Mouse (Mus musculus) myocyte (in vitro differentiated cells): ENCODE measurements around the gene Tmem108. TPM values are rescaled to one million over a fixed set of nuclear protein-coding genes. Genes with fewer than 3 reads are reported as not detected.

Experiments used
- H3K27me3 ChIP-seq: one replicate; pipeline ENCODE4 v1.6.1; 2011; ENCODE audit not compliant: control insufficient read depth, insufficient read depth, insufficient read length
- H3K36me3 ChIP-seq: one replicate; pipeline ENCODE4 v1.6.1; 2011; ENCODE audit not compliant: control insufficient read depth, insufficient read depth
- H3K4me2 ChIP-seq: one replicate; pipeline ENCODE4 v1.6.1; 2011; ENCODE audit warnings: low read depth, control low read depth
- H3K4me3 ChIP-seq: one replicate; pipeline ENCODE4 v1.5.1; 2011; ENCODE audit warnings: mild to moderate bottlenecking, control low read depth, moderate library complexity
- H3K79me2 ChIP-seq: one replicate; pipeline ENCODE4 v1.6.1; 2011; ENCODE audit not compliant: control insufficient read depth, insufficient read depth
- H3ac ChIP-seq: one replicate; pipeline ENCODE4 v1.6.1; 2011; ENCODE audit not compliant: control insufficient read depth, insufficient read length
- CEBPB ChIP-seq: IDR thresholded peaks from 2 replicates; pipeline ENCODE4 v1.6.1; 2011; ENCODE audit warnings: mild to moderate bottlenecking, moderate library complexity; ENCODE audit not compliant: poor library complexity, insufficient read depth, severe bottlenecking
- E2F4 ChIP-seq: IDR thresholded peaks from one replicate; pipeline ENCODE4 v1.6.1; 2011; ENCODE audit warnings: mild to moderate bottlenecking, control low read depth, moderate library complexity; ENCODE audit not compliant: insufficient read depth
- MAX ChIP-seq: IDR thresholded peaks from one replicate; pipeline ENCODE4 v1.6.1; 2011; ENCODE audit warnings: low read depth, mild to moderate bottlenecking, control low read depth
- MYOD1 ChIP-seq, 3 experiments: IDR thresholded peaks; one replicate each; pipeline ENCODE4 v1.6.1; 2011; ENCODE audit warnings: control low read depth in 2 of 3, low read depth in 2 of 3, mild to moderate bottlenecking in 2 of 3, moderate library complexity in 1 of 3; ENCODE audit not compliant: insufficient read length in 2 of 3, control insufficient read depth in 1 of 3
- MYOG ChIP-seq, 3 experiments: IDR thresholded peaks; one replicate each; pipeline ENCODE4 v1.6.1; 2011; ENCODE audit warnings: control low read depth in 2 of 3, low read depth in 2 of 3, mild to moderate bottlenecking in 2 of 3; ENCODE audit not compliant: insufficient read length in 2 of 3, control insufficient read depth in 1 of 3, insufficient read depth in 1 of 3
- POLR2A ChIP-seq: IDR thresholded peaks from one replicate; pipeline ENCODE4 v1.6.1; 2011; ENCODE audit warnings: low read depth, mild to moderate bottlenecking, control low read depth, moderate library complexity; ENCODE audit not compliant: insufficient read length
- POLR2AphosphoS2 ChIP-seq: IDR thresholded peaks from one replicate; pipeline ENCODE4 v1.6.1; 2011; ENCODE audit warnings: low read depth, control low read depth; ENCODE audit not compliant: insufficient read length
- REST ChIP-seq: IDR thresholded peaks from one replicate; pipeline ENCODE4 v1.6.1; 2011; ENCODE audit warnings: mild to moderate bottlenecking, control low read depth, moderate library complexity; ENCODE audit not compliant: insufficient read depth, insufficient read length
- SRF ChIP-seq: IDR thresholded peaks from one replicate; pipeline ENCODE4 v1.6.1; 2011; ENCODE audit warnings: low read depth; ENCODE audit not compliant: control insufficient read depth, insufficient read length
- TCF12 ChIP-seq: IDR thresholded peaks from one replicate; pipeline ENCODE4 v1.6.1; 2011; ENCODE audit warnings: mild to moderate bottlenecking, control low read depth; ENCODE audit not compliant: poor library complexity, insufficient read depth, severe bottlenecking
- TCF3 ChIP-seq: IDR thresholded peaks from one replicate; pipeline ENCODE4 v1.6.1; 2011; ENCODE audit warnings: low read depth, control low read depth; ENCODE audit not compliant: insufficient read length
- USF1 ChIP-seq: IDR thresholded peaks from one replicate; pipeline ENCODE4 v1.6.1; 2011; ENCODE audit warnings: low read depth, mild to moderate bottlenecking, control low read depth, moderate library complexity
- polyA plus RNA-seq: library from polyadenylated mRNA; unstranded; fragments of >200 nt; fragmentation: generic; extraction: Trizol; gene quantifications from one replicate; pipeline ENCODE4 v1.2.1, GENCODE M21; 2012; ENCODE audit warnings: missing spikeins

Gene Tmem108
- polyA plus RNA-seq, 1 experiment = not detected

DNA sequence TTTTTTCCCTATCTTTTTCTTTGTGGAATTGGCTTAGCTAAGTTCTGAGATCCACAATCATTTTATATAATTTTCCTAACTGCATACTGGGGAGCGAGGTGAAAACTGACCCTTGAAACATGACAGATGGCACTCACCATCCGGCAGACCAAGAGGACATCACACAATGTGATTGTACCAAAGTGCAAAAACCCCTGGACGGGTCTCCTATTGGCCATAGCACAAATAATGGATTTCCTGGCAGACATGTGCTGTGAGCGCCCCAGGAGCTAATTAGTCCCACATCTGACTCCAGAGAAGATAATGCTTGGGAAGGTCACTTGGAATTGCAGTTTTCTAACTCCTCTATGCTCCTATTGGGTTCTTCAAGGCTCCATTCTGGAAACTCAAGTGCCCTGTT is 183.9 kb downstream of the Tmem108 start:
- Histone ChIP-seq H3K4me2 (no peak overlapping the region), H3K4me3 (no peak overlapping the region), H3K79me2 (no peaks in the 10 kb centered on the region), H3K36me3 (no peaks in the 10 kb centered on the region), H3ac (no peak overlapping the region), H3K27me3 (no peaks in the 10 kb centered on the region)
- no peak for TF ChIP-seq TCF12
- TF ChIP-seq USF1 = no peak
- no peak for TF ChIP-seq E2F4
- TF ChIP-seq MAX = no peak
- no peak for TF ChIP-seq CEBPB
- no peak for TF ChIP-seq POLR2AphosphoS2
- no peak for TF ChIP-seq POLR2A
- TF ChIP-seq TCF3 = no peak
- TF ChIP-seq REST = no peak
- TF ChIP-seq MYOG (IDR thresholded peaks at IDR 0.05; ENCODE audit: control insufficient read depth in 1 of 3, insufficient read depth in 1 of 3, insufficient read length in 2 of 3, low read depth in 2 of 3) = no peak

DNA sequence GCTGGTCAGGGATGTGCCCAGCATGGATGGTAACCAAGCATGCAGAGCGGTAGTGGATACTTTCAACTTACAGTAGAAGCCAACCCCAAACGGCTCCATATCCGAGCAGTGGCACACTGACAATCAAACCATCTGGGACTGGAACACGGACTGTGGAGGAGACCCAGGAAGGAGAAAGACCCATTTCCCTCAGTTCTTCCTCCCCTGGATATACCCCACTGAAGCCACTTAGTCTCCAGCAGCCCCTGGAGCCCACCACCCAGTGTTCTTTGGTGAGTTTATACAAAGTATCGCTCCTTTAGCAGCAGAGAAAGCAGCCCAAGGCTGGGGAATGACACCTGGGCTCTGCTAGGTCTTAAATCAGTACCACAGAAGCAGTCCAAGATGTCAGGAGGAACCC is 184.5 kb downstream of the Tmem108 start:
- TF ChIP-seq MAX (no peak), CEBPB (no peak), TCF3 (no peak), REST (no peak), POLR2A (no peak)
- Histone ChIP-seq H3K36me3 (no peaks in the 10 kb centered on the region), H3K4me3 (no peak overlapping the region), H3K27me3 (no peaks in the 10 kb centered on the region), H3K4me2 (no peak overlapping the region), H3K79me2 (no peaks in the 10 kb centered on the region), H3ac (no peak overlapping the region)

- no peak for TF ChIP-seq E2F4
- TF ChIP-seq POLR2A = no peak
- TF ChIP-seq MYOD1 (IDR thresholded peaks at IDR 0.05; ENCODE audit: control insufficient read depth in 1 of 3, insufficient read length in 2 of 3, low read depth in 2 of 3) = no peak
- no peak for TF ChIP-seq POLR2AphosphoS2
- TF ChIP-seq USF1 = no peak
- no peak for TF ChIP-seq CEBPB
- no peak for TF ChIP-seq SRF
- TF ChIP-seq REST = no peak
- no peak for TF ChIP-seq TCF12
- H3K79me2 ChIP-seq = no peaks in the 10 kb centered on the region
- no peaks in the 10 kb centered on the region for H3K27me3 ChIP-seq
- no peaks in the 10 kb centered on the region for H3K36me3 ChIP-seq
- no peak overlapping the region for H3K4me2 ChIP-seq
- no peak overlapping the region for H3K4me3 ChIP-seq
- no peak overlapping the region for H3ac ChIP-seq
Observed at GRCm38 (mm10) chr9:103575901-103576300, 185.7 kb downstream of the Tmem108 start.

GRCm38 (mm10) chr9:103573994-103574750 is 187.5 kb downstream of the Tmem108 start:
- Histone ChIP-seq H3K4me3 (no peak overlapping the region), H3ac (no peak overlapping the region), H3K4me2 (no peak overlapping the region), H3K27me3 (no peaks in the 10 kb centered on the region), H3K79me2 (no peaks in the 10 kb centered on the region), H3K36me3 (no peaks in the 10 kb centered on the region)
- TF ChIP-seq POLR2A (no peak), TCF12 (no peak), USF1 (no peak), SRF (no peak), CEBPB (no peak), MAX (no peak), MYOD1 (IDR thresholded peaks at IDR 0.05; ENCODE audit: control insufficient read depth in 1 of 3, insufficient read length in 2 of 3, low read depth in 2 of 3) (no peak), REST (no peak), E2F4 (no peak), TCF3 (no peak), MYOG (IDR thresholded peaks at IDR 0.05; ENCODE audit: control insufficient read depth in 1 of 3, insufficient read depth in 1 of 3, insufficient read length in 2 of 3, low read depth in 2 of 3) (no peak), POLR2AphosphoS2 (no peak)

- H3K79me2 ChIP-seq = no peaks in the 10 kb centered on the region
Observed at GRCm38 (mm10) chr9:103570158-103570741, 191.4 kb downstream of the Tmem108 start.

More at GRCm38 (mm10) chr9:103570158-103570741, 191.4 kb downstream of the Tmem108 start:
- TF ChIP-seq SRF (no peak), POLR2A (no peak), REST (no peak), TCF12 (no peak), POLR2AphosphoS2 (no peak), MYOG (IDR thresholded peaks at IDR 0.05; ENCODE audit: control insufficient read depth in 1 of 3, insufficient read depth in 1 of 3, insufficient read length in 2 of 3, low read depth in 2 of 3) (no peak), MAX (no peak), TCF3 (no peak), MYOD1 (IDR thresholded peaks at IDR 0.05; ENCODE audit: control insufficient read depth in 1 of 3, insufficient read length in 2 of 3, low read depth in 2 of 3) (no peak), CEBPB (no peak), E2F4 (no peak), USF1 (no peak)
- H3K36me3 ChIP-seq = no peaks in the 10 kb centered on the region
- H3ac ChIP-seq = no peak overlapping the region
- H3K4me3 ChIP-seq = no peak overlapping the region
- no peaks in the 10 kb centered on the region for H3K27me3 ChIP-seq
- no peak overlapping the region for H3K4me2 ChIP-seq
